In genomic region chr14:56554716-56555115, GRCm38 (mm10) we compare ENCODE assay signal across 35 mouse cellular contexts.
"Had no signal": no experiment of that assay in that cellular context is flagged by ENCODE, and none has a peak within 500 bp of the region (broad histone marks: within the 10 kb centered on the region; RNA-seq: fewer than 3 reads in every experiment).

No protein-coding gene starts in this region.

- H3K9me3 ChIP-seq: heart, embryonic 10.5 days; heart, embryonic 12.5 days; heart, embryonic 13.5 days; heart, embryonic 15.5 days; hindbrain, embryonic 10.5 days; hindbrain, embryonic 12.5 days; hindbrain, embryonic 13.5 days; hindbrain, embryonic 15.5 days; intestine, embryonic 15.5 days; kidney, embryonic 15.5 days had no signal

- H3K4me3 ChIP-seq: heart, embryonic 10.5 days; heart, embryonic 12.5 days; heart, embryonic 13.5 days; heart, embryonic 15.5 days; hindbrain, embryonic 10.5 days; hindbrain, embryonic 12.5 days; hindbrain, embryonic 13.5 days; hindbrain, embryonic 15.5 days; intestine, embryonic 15.5 days; kidney, embryonic 15.5 days; layer of hippocampus, adult 2 months had no signal

- H3K4me2 ChIP-seq: heart, embryonic 11.5 days; heart, embryonic 12.5 days; heart, embryonic 13.5 days; heart, embryonic 15.5 days; hindbrain, embryonic 12.5 days; hindbrain, embryonic 13.5 days; hindbrain, embryonic 14.5 days; hindbrain, embryonic 15.5 days; intestine, embryonic 15.5 days; kidney, embryonic 15.5 days had no signal

- H3K9ac ChIP-seq: heart, embryonic 12.5 days; heart, embryonic 13.5 days; heart, embryonic 15.5 days; hindbrain, embryonic 12.5 days; hindbrain, embryonic 13.5 days; hindbrain, embryonic 14.5 days; hindbrain, embryonic 15.5 days; intestine, embryonic 15.5 days; kidney, embryonic 15.5 days had no signal

- H3K27me3 ChIP-seq: heart, embryonic 12.5 days; heart, embryonic 13.5 days; heart, embryonic 15.5 days; hindbrain, embryonic 12.5 days; hindbrain, embryonic 13.5 days; hindbrain, embryonic 15.5 days; intestine, embryonic 15.5 days; kidney, embryonic 15.5 days had no signal

- DNase-seq: heart, postnatal 10 days; heart, postnatal 14 days; heart, postnatal 36 days; heart, postnatal 4 days; kidney, adult 11 months; kidney, adult 18-20 months; kidney, adult 2 months; kidney, adult 8-10 months; kidney, adult 9 months; kidney, postnatal 10 days; kidney, postnatal 14 days; kidney, postnatal 25 days; kidney, postnatal 36 days; kidney, postnatal 4 days; layer of hippocampus, adult 9-11 months; layer of hippocampus, postnatal 36 days had no signal

- H3K4me1 ChIP-seq: heart, embryonic 10.5 days; heart, embryonic 12.5 days; heart, embryonic 13.5 days; heart, embryonic 15.5 days; hindbrain, embryonic 10.5 days; hindbrain, embryonic 12.5 days; hindbrain, embryonic 13.5 days; hindbrain, embryonic 15.5 days; intestine, embryonic 15.5 days; kidney, embryonic 15.5 days had no signal

- H3K27ac ChIP-seq: heart, embryonic 10.5 days; heart, embryonic 13.5 days; heart, embryonic 15.5 days; hindbrain, embryonic 10.5 days; hindbrain, embryonic 12.5 days; hindbrain, embryonic 13.5 days; hindbrain, embryonic 14.5 days; hindbrain, embryonic 15.5 days; hindbrain, postnatal 0 days; intestine, embryonic 15.5 days; kidney, embryonic 15.5 days; kidney, postnatal 0 days; layer of hippocampus, adult 2 months had no signal

- ATAC-seq: hindbrain, embryonic 16.5 days; hindbrain, postnatal 0 days; inflammation-experienced regulatory T-cells, adult 6 months; intestine, embryonic 15.5 days; intestine, embryonic 16.5 days; intestine, postnatal 0 days had no signal
